Mouse (Mus musculus): ENCODE measurements around the gene Ly6g6e.

Gene Ly6g6e

DNA sequence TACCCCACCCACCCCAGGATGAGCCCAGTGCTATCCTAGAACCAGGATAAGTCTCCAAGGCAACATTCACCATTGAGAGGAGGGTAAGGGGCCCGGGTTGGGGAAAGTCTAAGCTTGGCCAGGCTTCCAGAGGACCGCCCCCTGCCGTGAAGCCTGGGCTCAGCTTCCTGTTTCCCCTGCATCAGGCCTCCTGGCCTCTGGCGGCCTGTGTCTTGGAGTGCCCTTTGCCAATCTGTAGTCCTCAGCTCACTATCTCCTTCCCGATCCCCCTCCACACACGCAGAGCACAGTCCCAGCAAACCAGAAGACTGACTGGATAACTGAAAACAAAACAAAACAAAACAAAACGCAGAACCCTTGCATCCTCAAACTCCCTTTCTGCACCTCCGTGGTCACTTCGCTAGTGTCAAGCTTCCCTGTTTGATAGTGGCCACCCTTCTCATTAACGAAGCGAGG lies 27.1 kb upstream of the Ly6g6e start, which contains the start of gene Clic1:
TSS of gene Clic1 (plus strand) at position 406 of the 456 bp plus-strand sequence.
- peak; percentile 69 for DNase-seq (ENCODE audit: low read depth, low spot score)

DNA sequence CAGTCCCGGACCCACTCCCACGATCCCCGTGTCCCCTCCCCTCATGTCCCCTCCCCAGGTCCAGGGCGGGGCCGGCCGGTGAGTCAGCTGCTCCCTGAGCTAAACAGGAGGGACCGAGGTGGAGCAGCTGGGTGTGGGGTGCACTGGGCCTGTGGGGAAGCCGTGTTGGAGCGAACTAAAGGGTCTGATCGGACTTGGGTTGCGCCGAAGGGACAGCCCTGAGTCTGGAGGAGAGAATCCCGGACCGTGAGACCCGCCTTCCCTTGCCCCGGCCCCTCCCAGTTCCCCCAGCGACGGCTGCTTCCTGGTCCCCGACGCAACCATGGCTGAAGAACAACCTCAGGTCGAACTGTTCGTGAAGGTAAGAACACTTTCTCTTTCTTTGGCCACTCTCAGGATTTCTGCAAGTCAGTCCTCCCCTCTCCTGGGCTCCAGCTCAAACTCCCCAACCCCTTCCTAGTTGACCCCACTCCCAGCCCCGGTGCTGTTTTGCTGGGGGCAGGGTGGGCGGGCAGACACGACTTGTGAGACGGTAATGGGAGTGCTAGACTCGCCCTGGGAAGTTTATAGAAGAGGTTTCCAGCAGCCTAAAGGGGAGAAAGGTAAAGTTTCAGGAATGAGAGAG lies 26.5 kb upstream of the Ly6g6e start:
- DNase-seq (ENCODE audit: low read depth, low spot score), result peak; percentile 46

DNA sequence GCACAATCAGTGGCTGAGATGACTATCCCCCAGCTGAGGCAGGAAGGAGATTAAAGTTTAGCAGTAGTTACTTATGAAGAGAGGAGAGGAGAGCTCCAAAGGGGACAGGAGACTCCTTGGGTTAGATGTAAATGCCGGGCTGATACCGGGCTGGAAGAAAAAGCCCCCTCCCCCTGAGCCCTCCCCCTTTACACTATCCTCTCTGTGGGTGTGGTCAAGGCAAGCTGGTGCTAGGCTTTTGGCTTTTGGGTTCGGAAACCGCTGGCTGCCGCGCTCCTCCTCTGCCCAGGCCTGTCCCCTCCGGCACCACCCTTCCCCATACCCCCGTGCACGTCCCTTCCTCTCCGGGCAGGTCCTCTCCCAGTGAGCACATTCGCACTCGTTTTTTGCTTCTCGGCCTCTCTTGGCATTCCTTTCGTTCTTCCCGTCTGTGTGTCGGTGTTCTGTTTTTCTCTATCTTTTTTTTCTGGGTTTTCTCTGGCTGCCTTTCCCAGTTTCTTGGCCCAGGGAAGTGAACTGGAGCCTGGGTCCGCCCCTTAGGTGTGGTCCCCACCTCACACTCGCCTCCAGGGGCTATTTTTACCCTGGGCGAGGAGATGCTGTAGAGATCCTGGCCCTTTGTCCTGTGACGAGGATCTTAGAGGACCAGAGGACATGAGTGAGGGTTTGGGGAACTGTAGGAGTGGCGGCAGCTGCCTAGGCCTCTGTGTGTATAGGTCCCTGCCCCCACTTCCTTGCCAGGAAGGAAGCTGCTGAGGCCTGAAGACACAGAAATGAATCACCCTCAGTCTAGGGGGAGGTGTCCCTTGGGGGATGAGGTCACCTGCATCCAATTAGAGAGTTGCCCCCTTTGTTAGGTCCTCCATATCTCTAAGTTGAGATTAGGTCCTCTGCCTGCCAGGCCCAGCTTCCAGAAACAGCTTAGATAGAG lies 25.3 kb upstream of the Ly6g6e start:
- DNase-seq (ENCODE audit: low read depth, low spot score), result peak; percentile 37

DNA sequence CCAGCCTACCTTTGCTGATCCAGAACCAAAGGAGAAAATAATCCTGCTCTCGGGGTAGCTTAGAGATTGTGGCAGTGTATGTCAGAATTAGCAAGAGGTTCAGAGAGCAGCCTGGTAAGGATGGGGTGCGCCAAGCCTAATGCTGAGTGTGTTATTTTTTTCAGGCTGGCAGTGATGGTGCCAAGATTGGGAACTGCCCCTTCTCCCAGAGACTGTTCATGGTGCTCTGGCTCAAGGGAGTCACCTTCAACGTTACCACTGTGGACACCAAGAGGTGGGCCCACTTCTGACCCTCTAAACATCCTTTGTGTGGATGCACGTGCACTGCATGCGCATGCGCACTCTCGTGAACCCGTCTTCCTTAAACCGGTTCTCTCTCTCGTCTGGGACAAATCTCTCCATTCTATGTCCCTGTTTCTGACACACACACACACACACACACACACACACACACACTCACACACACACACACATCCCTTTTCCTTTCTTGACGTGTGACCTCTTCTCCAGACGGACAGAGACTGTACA lies 24.4 kb upstream of the Ly6g6e start:
- no peak for DNase-seq (ENCODE audit: low read depth, low spot score)

DNA sequence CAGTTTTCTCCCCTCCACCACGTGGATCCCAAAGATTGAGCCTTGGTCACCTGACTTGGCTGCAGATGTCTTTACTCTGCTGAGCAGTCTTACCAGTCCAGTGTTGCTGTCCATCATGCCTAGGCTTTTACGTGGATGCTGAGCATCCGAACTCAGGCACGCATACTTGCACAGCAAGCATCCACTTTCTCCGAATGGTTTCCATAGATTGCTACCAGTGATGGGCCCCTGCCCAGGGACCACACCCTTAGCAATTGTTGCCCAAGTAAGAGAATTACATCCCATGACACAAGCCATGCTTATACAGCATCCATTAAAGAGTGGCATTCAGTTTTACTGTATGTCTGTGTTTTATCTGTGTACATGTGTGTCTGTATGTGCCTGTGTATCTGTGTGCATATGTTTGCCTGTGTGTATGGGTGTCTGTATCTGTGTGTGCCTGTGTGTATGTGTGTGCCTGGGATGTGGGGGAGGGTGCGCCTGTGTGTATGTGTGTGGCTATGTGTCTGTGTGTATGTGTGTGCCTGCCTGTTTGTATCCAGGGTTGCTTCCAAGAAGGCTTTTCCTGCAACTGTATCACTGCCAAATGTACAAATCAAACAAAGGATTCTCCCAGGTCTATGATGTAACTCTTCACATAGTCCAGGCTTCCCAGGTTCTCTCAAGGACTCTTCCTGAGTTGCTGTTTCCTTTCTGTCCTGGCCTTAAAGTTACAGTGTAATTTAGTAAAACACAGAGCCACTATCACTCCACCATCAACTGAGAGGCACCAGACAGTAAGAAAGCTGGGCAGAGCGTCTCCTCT lies 20.8 kb upstream of the Ly6g6e start:
- DNase-seq (ENCODE audit: low read depth, low spot score), result no peak

DNA sequence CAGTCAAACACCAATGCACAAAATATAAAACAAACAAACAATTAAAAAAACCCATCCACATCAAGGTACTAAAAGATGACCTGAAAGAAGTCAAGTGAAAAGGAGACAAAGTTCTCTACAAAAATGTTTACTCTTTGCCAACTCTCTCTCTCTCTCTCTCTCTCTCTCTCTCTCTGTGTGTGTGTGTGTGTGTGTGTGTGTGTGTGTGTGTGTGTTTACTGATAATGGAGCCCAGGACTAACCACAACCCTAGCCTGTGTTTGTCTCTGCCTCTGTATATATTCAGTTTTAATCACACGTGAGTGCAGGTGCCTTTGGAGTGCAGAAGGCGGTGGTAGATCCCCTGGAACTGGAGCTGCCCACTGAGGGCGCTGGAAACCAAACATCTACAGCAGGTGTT lies 19.6 kb upstream of the Ly6g6e start:
- no peak for DNase-seq (ENCODE audit: low read depth, low spot score)

DNA sequence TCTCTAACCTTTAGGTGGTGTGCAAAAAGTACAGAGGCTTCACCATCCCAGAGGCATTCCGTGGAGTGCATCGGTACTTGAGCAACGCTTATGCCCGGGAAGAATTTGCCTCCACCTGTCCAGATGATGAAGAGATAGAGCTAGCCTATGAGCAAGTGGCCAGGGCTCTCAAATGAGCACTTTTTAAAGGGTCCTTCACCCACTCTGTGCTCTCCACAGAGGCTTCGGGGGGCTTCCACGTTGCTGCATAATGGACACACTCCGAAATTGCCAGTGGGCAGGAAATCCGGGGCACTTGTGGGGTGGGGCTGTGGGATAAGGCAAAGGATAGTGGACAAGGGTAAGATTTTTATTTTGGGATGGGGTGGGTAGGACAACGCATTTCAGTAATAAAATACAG lies 18.4 kb upstream of the Ly6g6e start:
- no peak for DNase-seq (ENCODE audit: low read depth, low spot score)

DNA sequence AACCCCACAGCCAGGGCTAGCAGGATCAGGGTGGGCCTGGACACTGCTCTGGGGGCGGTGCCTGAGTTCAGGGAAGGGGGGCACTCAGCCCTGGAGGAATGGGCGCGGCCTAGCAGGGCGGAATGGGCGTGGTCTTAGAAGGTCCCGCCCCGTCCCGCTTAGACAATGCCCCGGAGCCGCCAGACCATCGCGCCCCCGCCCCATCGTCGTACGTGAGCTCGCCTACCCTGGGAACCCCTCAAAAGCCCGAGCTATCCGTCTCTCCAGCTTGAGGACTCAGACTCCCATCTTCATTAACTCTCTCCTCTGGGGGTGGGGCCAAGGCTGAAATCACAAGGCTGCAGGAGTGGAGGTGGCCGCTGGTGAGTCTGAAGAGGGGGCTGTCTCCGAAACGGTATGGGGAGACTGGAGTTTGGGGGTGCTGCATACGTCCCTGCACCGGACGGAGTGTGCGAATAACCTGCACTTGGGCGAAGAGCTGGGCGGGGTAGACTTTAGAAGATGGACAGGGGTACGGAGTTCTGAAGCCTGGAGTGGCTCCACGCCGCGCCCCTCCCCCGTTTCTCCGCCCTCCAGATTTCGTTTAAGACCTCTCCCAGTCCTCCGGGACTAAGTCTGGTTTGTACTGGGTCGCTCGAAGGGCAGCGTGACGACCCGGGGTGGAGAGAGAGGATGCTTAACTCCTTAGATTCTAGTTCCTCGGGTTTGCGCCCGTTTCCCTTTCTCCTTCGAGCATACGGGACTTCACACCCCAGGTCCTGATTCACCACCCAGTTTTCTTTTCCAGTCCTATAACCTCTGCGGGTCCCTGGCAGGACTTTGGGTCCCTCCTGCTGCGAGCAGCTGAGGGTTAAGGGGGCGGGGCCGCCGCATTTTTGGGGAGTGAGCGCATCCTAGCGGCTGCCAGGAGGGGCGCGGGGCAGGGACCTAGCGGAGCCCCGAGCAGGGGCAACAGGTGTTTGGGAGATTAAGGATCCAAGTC lies 17.5 kb upstream of the Ly6g6e start, which contains the start of gene Ddah2:
TSS of gene Ddah2 (plus strand) at position 125 of the 982 bp plus-strand sequence.
- DNase-seq (ENCODE audit: low read depth, low spot score), result peak; percentile 91

DNA sequence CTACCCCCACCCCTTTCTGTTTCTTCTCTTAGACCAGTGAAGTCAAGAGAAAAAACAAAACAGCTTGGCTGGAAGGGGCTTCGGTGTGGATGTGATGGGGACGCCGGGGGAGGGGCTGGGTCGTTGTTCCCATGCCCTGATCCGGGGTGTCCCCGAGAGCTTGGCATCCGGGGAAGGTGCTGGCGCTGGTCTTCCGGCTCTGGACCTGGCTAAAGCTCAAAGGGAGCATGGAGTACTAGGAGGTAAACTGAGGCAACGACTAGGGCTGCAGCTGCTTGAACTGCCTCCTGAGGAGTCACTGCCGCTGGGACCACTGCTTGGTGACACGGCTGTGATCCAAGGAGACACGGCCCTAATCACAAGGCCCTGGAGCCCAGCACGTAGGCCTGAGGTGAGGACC lies 16.6 kb upstream of the Ly6g6e start:
- no peak for DNase-seq (ENCODE audit: low read depth, low spot score)

DNA sequence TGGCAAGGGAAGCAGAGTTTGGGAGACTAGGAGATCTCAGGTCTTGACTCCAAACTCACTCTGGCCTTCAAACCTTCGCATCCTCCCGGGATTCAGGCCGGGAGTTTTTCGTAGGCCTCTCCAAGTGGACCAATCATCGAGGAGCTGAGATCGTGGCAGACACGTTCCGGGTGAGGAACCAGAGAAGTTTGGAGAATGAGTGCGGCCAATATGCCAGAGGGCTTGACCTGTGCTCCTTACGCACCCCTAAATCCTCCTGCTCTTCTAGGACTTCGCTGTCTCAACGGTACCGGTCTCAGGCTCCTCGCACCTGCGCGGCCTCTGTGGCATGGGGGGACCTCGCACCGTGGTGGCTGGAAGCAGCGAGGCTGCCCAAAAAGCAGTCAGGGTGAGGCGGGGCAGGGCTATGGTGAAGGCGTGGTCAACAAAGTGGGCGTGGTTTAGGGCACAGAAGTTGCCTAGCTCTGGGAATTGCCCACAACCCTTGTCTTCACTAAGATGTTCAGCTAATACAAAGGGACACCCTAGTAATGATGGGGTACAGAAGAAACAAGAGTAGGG lies 15.9 kb upstream of the Ly6g6e start:
- no peak for DNase-seq (ENCODE audit: low read depth, low spot score)

DNA sequence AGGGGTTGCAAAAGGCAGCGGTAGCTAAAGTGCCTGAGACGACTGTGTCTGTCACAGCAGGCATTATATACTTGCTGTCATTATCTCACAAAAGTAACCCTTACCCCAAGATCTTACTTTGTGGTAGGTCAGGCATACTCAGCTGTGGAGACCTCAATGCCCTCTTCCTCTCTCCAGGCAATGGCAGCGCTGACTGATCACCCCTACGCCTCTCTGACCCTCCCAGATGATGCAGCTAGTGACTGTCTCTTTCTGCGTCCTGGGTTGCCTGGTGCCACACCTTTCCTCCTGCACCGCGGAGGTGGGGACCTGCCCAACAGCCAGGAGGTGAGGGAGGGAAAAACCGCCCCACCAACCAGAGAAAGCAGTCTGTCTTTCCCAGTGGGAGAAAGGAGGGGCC lies 15.4 kb upstream of the Ly6g6e start:
- no peak for DNase-seq (ENCODE audit: low read depth, low spot score)

DNA sequence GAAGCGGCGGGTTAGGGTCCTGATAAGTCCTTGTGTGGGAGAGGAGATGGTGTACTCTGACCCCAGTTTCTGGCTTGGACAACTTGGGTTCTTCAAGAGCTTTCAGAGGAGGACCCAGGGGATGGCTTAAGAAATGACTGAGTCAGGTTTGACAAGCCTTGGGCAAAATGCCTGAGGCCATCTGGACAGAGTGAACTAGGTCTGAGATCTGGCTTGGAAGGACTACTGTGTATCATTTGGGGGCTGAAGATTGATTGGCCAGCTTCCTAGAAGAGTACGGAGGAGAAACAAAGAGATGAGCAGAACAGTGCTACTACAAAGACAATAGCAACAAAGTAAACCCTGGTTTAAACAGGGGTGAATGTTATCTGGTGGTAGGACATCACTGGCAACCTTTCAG lies 13.2 kb upstream of the Ly6g6e start:
- no peak for DNase-seq (ENCODE audit: low read depth, low spot score)

DNA sequence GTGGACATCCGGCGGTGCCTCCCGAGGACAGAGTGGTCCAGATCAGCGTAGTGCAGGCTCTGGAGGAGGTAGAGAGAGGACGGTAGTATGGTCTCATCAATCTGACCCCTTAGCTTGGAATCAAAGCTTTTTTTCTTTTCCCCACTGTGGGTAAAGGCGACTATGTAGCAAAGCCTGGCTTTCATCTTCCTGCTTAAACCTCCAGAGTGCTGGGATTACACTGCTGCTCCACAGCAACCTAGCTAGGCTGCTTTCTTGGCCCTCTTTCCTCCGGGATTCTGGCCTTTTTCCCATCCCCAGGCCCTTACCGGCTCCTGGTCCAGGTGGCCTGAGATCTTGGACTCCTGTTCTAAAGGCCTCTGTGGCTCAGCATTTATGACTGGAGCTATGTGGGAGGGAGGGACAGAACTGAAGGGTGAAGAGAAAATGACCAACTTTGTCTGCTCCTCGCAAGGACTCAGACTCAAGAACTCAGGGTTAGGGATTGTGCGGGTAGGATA lies 12.3 kb upstream of the Ly6g6e start:
- no peak for DNase-seq (ENCODE audit: low read depth, low spot score)

DNA sequence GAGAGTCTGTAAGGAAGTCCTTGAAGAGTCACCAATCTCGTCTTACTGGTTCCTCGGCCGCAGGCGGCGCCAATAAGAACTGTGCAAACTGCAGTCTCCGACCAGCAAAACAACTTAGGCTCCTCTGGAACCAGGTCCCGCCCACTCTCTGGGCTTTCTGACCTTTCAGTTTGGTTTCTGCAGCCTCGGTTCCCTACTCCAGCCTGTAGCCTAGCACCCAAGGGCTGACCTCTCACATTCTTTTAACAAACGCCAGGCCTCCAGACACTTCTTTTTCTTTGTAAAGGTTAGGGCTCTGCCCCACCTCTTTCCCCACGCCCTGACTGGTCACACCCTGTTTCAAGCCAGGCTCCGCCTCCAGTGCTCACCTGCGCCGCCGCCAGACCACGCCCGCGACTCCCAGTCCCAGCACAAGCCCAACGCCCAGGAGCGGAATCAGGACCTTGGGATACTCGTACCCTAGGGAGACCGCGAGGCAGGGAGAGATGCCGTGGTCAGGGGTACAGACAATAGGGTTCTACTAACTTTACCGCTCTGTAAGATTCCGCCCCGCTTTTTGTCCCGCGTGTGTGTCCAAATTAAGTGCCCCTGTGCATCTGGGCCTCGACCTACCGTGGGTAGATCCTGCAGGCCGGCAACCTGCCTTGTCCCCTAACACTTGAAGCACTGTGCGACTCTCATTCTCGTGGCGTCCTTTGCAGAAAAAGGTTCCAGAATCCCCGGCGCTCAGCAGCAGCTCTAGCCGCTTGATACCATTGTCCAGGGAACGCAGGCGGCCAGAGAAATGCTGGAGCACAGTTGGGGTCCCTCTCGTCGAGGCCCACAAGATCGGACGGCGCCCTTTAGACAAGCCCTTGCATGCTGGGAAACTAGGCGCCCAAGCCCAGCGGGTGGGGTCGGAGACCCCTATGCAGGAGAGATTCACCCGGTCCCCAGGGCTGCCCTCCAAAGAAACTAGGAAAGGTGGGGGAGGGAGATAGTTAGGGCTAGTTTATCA lies 11.5 kb upstream of the Ly6g6e start, which contains the start of gene Ly6g6c:
TSS of gene Ly6g6c (plus strand) at position 438 of the 997 bp plus-strand sequence.
- peak; percentile 54 for DNase-seq (ENCODE audit: low read depth, low spot score)

DNA sequence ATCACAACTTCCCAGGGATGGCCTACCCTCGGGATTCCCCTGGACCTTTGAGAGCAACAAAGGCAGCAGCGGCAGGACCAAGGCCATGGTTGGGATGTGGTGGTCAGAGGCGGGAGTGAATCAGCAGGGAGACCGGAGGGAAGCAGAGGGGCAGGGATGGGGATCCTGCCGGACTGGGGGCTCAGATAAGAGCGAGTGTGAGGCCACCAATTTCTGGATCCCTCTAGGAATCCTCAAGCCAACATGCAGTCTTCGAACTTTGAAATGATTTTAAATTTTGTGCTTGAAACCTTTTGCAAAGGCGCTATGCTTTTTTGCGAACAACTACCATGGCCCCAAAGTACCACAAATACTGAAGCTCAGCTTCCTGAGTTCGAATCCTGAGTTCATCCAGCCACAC lies 10.6 kb upstream of the Ly6g6e start, which contains the start of gene Mpig6b:
TSS of gene Mpig6b (minus strand) at position 101 of the 400 bp plus-strand sequence.
- no peak for DNase-seq (ENCODE audit: low read depth, low spot score)

DNA sequence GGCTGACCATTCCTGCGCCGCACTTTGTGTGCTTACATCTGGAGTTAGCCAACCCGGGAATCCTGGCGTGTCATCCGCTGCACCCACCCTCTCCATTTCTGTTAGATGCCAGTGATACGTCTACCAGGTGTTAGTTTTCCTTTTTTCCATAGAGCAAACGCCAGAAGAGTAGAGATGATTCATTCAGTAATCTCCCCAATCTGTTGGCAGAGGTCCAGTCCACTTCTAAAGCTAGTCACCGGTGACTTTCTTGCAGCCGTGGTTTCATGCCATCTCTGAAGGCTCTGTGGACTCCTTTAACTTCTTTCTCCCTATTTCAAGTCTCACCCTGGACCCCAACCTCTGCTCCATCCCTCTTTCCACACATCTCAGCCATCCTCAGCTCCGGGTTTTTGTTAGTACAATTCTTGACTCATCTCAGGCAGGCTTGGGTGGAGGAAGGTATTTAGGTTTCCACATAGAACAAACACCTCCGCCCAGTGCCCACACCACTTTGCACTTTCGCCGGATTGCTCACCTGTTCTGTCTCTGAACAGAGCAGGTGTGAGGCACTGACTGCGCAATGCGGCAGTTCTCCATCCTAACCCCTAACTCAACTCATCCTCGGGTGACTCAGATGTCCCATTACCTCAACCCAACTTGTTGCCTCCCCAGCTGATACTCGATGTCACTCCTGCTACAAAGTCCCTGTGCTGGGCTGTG lies 8.3 kb upstream of the Ly6g6e start:
- DNase-seq (ENCODE audit: low read depth, low spot score), result no peak

DNA sequence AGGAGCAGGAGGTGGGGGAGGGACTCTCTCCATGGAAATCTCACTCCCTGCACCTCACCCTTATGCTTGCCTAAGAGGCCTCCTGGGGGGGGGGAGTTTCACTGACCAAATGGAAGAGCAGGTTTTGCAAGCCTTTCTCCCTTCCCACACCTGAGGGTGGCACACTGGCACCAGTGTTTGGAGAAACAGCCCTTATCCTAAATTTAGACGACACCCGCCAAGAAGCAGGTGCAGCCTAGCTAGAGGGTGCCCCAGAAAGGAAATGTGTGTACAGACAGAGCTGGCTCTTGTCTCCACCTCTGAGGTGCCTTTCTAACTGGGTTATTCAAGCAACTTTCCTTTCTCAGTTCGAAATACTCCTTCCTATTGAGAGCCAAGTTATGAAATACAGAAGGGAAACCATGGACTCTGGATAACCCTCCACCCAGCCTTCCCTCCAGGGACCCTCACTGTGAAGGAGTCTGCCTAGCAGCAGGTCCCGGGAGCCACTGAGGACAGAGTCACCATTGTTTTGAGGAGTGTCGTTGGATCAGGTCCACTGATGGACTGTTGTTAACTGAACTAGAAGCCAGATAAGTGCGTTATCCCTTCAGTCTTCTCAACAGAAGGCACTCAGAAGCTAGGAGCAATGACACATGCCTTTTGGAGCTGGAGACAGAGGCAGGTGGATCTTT lies 6.0 kb upstream of the Ly6g6e start:
- no peak for DNase-seq (ENCODE audit: low read depth, low spot score)

All from forelimb bud, embryonic 11.5 days (tissue).